Mouse (Mus musculus): ENCODE data around the gene Phc1. TPM values are rescaled to one million over a fixed set of nuclear protein-coding genes. Genes with fewer than 3 reads are reported as not detected.
A peak's percentile ranks its signal among the peaks of the same experiment; 100 is the strongest.

The Phc1 gene
- polyA plus RNA-seq, 2 experiments: 1.8 to 2.2 TPM

- Histone ChIP-seq H3K4me2 (ENCODE audit: low read depth) (no peak overlapping the region), H3K9me3 (ENCODE audit: control insufficient read depth, low read length) (no peaks in the 10 kb centered on the region), H3K4me3 (ENCODE audit: insufficient read depth in 1 of 2, low read depth in 2 of 2, low read length in 2 of 2) (no peak overlapping the region), H3K27ac (no peak overlapping the region), H3K4me1 (replicated peaks; ENCODE audit: control insufficient read depth in 2 of 2, insufficient read depth in 2 of 2, low read length in 1 of 2) (no peaks in the 10 kb centered on the region), H3K27me3 (ENCODE audit: control insufficient read depth, insufficient read depth, low read length) (no peaks in the 10 kb centered on the region), H3K9ac (replicated peaks) (no peak overlapping the region), H3K36me3 (replicated peaks; ENCODE audit: control insufficient read depth, insufficient read depth, low read depth) (no peaks in the 10 kb centered on the region; the same call in 1 of the 2 replicates)
- WGBS (ENCODE audit: insufficient replicate concordance): 67% methylated on average over 6 of the region's 6 CpGs
- ATAC-seq (ENCODE audit: insufficient read depth) (no peak), DNase-seq (ENCODE audit: low read depth in 3 of 3, low spot score in 3 of 3) (no peak)
- TF ChIP-seq EP300 (IDR thresholded peaks at IDR 0.05; ENCODE audit: low read depth) (no peak), CTCF (IDR thresholded peaks at IDR 0.05; ENCODE audit: low read depth) (no peak)
Measured at GRCm38 (mm10) chr6:122325361-122325975, 14.9 kb downstream of the Phc1 start.

GRCm38 (mm10) chr6:122318726-122319125 is 21.6 kb downstream of the Phc1 start:
- Histone ChIP-seq H3K27me3 (ENCODE audit: control insufficient read depth, insufficient read depth, low read length) (no peaks in the 10 kb centered on the region), H3K27ac (no peak overlapping the region), H3K9me3 (ENCODE audit: control insufficient read depth, low read length) (no peaks in the 10 kb centered on the region), H3K36me3 (replicated peaks; ENCODE audit: control insufficient read depth, insufficient read depth, low read depth) (peaks cover 29% of the 10 kb centered on the region), H3K4me2 (ENCODE audit: low read depth) (no peak overlapping the region), H3K9ac (replicated peaks) (no peak overlapping the region), H3K4me1 (replicated peaks; ENCODE audit: control insufficient read depth in 2 of 2, insufficient read depth in 2 of 2, low read length in 1 of 2) (no peaks in the 10 kb centered on the region), H3K4me3 (ENCODE audit: insufficient read depth in 1 of 2, low read depth in 2 of 2, low read length in 2 of 2) (no peak overlapping the region)
- TF ChIP-seq EP300 (IDR thresholded peaks at IDR 0.05; ENCODE audit: low read depth) (no peak), CTCF (IDR thresholded peaks at IDR 0.05; ENCODE audit: low read depth) (no peak)
- DNase-seq (ENCODE audit: low read depth in 3 of 3, low spot score in 3 of 3): no peak
- 87% methylated on average over 1 of the region's 1 CpGs for WGBS (ENCODE audit: insufficient replicate concordance)
- no peak for ATAC-seq (ENCODE audit: insufficient read depth)

DNA sequence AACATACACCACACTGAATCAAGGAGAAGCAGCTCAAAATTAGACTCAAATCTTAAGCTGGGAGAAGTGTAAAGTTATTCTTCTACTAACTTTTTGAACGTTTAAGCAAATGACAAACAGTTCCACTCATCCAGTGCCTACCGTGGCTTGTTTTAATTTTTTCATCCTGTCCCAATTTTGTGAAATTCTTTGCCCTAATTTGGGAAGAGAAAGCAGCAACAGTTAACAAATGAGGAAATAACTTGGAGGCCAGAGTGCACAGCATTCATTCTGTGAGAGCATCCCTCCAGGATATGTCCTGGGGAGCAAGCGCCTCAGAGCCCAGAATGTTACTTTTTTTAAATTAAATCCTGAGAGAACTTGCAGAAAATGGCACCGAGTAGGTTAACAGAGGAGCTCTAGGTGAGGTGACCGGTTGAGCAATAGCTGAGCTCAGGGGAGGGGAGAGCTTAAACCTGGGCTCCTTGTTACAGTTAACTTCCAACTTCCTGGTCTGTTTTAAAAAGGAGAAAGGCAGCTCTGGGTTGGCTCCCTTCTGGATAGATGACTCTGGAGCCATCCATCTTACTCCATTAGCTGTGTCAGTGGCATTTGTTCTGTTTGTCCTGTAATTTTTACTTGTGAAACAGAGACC is 30.1 kb downstream of the Phc1 start:
- Histone ChIP-seq H3K9ac (replicated peaks) (peak overlapping the region; percentile 94), H3K4me1 (replicated peaks; ENCODE audit: control insufficient read depth in 2 of 2, insufficient read depth in 2 of 2, low read length in 1 of 2) (peaks cover 10% of the 10 kb centered on the region in 2 experiments), H3K4me3 (ENCODE audit: insufficient read depth in 1 of 2, low read depth in 2 of 2, low read length in 2 of 2) (peak overlapping the region; percentile 91 to 93), H3K36me3 (replicated peaks; ENCODE audit: control insufficient read depth, insufficient read depth, low read depth) (peaks cover 33% of the 10 kb centered on the region), H3K4me2 (ENCODE audit: low read depth) (peak overlapping the region; percentile 90), H3K27me3 (ENCODE audit: control insufficient read depth, insufficient read depth, low read length) (no peaks in the 10 kb centered on the region), H3K9me3 (ENCODE audit: control insufficient read depth, low read length) (no peaks in the 10 kb centered on the region), H3K27ac (peak overlapping the region; percentile 15)
- no peak for TF ChIP-seq EP300 (IDR thresholded peaks at IDR 0.05; ENCODE audit: low read depth)
- no peak for TF ChIP-seq CTCF (IDR thresholded peaks at IDR 0.05; ENCODE audit: low read depth)
- DNase-seq (ENCODE audit: low read depth in 3 of 3, low spot score in 3 of 3) (no peak), ATAC-seq (ENCODE audit: insufficient read depth) (no peak)
- WGBS (ENCODE audit: insufficient replicate concordance): 32% methylated on average over 5 of the region's 5 CpGs

GRCm38 (mm10) chr6:122309446-122309960 is 30.9 kb downstream of the Phc1 start:
- ATAC-seq (ENCODE audit: insufficient read depth): no peak
- Histone ChIP-seq H3K27ac (peak overlapping the region; percentile 67), H3K27me3 (ENCODE audit: control insufficient read depth, insufficient read depth, low read length) (no peaks in the 10 kb centered on the region), H3K4me2 (ENCODE audit: low read depth) (peak overlapping the region; percentile 90), H3K4me3 (ENCODE audit: insufficient read depth in 1 of 2, low read depth in 2 of 2, low read length in 2 of 2) (peak overlapping the region; percentile 91 to 93), H3K9ac (replicated peaks) (peak overlapping the region; percentile 94), H3K4me1 (replicated peaks; ENCODE audit: control insufficient read depth in 2 of 2, insufficient read depth in 2 of 2, low read length in 1 of 2) (peaks cover 10% of the 10 kb centered on the region in 2 experiments), H3K36me3 (replicated peaks; ENCODE audit: control insufficient read depth, insufficient read depth, low read depth) (peaks cover 25% of the 10 kb centered on the region), H3K9me3 (ENCODE audit: control insufficient read depth, low read length) (no peaks in the 10 kb centered on the region)
- TF ChIP-seq EP300 (IDR thresholded peaks at IDR 0.05; ENCODE audit: low read depth) (no peak), CTCF (IDR thresholded peaks at IDR 0.05; ENCODE audit: low read depth) (no peak)
- peak in 1 of 3 experiments; percentile 40 for DNase-seq (ENCODE audit: low read depth in 3 of 3, low spot score in 3 of 3)
- 1% methylated on average over 11 of the region's 11 CpGs for WGBS (ENCODE audit: insufficient replicate concordance)

Measured in liver, embryonic 14.5 days (tissue).